Mouse (Mus musculus) fibroblast of lung, adult 2 months (primary cell): ENCODE data around the gene Tent5c.
A peak's percentile ranks its signal among the peaks of the same experiment; 100 is the strongest.

Experiments used
- DNase-seq: peaks from one replicate; pipeline ENCODE4 v3.0.0-alpha.2; 2011; ENCODE audit warnings: low read depth

Tent5c gene

DNA sequence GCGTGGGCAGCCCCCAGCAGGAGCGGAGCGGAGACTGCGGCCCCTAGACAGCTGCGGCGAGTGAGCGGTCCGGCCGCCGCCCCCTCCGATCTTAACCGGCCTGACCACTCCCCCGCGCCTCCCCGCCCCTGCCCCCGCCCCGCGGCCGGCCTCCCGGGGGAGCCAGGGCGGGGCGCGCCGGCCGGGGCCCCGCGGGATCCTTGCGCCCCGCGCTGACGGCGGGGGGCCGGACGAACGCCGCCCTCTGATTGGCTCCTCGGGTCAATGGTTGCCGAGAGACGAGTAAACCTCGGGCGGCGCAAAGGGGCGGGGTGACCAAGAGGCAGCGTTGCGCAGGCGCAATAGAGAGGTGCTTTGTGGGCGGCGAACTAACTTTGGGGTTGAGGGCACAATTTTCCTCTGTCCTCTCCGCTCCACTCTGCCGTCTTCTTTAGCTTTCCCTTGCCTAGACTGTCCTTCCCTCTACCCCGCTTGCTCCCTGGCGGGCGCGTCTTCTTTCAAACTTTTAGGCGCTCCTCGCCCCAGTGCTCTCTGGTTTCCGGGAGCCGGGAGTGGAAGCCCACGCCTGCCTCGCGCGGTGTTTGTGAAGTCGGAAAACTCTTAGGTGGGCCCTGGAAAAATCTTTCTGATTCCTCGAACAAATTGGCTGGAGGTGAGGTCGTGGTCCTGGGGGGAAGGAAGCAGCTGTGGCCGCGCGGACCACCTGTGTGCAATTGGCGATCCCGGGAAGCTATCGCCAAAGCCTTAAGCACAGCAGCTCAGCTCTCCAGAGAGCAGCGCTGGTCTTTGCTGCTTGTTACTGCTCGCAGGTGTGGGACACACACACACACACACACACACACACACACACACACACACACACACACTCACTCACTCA is at the start of gene Tent5c:
Gene Tent5c (minus strand): TSS at position 192 of the 877 bp plus-strand sequence.
- DNase-seq, result peak; percentile 75

GRCm38 (mm10) chr3:100536686-100537085 is 47.6 kb upstream of the Tent5c start:
- no peak for DNase-seq

DNA sequence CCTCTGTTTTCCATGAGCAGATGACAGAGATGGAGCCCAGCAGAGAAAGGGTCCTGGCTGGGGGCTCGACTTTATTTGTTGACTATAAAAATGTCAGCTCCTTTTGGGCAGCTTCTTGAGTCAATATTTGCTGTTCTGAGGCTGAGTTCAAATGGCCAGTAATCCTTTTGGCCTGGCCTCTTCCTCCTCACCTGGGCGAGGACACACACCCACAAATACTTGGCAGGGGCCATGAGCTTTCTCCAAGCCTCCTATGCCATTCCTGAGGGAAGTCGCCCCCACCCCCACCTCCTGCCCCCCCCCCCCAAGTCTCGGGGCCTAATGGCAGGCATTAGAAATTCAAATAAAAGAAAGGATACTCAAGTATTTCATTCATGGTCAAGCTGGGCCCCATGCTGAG is 46.8 kb upstream of the Tent5c start:
- DNase-seq, result no peak

DNA sequence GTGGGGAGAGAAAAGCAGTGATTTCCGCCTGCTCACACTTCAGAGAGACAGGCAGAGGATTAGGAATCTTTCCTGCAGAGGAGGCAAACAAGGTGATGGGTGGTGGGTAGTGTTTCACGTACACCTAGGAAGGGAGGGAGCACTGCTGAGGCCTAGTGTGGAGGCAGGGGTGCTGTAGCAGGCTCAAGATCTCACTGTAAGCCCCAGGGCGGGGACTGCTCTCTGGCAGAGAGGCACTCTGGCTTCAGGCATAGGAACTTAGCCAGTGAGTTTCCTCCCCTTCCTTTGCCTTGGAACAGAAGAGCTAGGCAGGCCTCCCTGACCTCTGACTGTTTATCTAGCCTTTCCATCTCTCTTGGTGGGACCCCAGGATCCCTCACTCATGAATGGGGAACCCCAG is 46.2 kb upstream of the Tent5c start:
- DNase-seq, result no peak

DNA sequence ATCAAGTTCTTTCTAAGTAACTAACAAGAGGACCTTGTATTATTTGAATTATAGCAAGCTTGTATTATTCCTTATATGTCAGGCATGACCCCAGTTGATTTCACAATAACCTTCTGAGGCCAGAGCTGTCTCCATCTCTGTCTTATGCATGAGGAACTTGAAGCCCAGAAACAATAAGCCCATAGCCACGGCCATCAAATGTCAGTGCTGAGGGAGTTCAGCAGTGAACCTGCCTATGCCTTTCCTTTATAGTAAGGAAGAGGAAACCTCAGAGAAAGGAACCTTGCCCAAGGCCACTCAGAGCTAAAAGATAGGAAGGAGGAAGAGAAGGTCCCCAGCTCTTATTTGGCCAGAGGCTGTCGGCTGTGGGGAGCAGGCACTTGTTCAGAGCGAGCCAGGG is 45.3 kb upstream of the Tent5c start:
- no peak for DNase-seq

GRCm38 (mm10) chr3:100533429-100533828 is 44.3 kb upstream of the Tent5c start:
- DNase-seq, result no peak

- no peak for DNase-seq
These were observed 41.8 kb upstream of the Tent5c start for GRCm38 (mm10) chr3:100530919-100531318.

DNA sequence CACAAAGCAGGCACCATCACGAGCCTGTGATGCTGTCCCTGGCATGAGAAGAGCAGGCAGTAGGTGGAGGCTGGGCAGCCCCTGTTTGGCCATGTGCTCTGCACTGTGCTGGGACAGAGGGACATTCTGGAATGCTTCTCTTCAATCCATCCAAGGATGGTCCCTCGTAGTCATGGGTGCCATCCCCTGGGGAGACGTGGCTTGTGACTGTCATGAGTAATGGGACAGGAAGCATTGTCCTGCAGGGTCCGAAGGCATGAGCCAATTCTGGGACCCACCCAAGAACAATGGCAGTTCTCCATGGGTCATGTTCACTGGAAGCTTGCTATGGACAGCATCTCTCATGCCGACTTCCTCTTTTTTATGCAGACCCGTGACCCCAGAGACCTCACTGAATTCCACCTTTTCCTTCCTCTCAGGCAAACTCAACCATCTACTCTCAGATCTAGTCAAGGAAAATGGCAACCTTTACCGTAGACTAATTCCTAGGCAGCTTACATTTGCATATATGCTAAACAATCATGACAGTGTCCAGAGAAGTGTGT is 41.2 kb upstream of the Tent5c start:
- no peak for DNase-seq

DNA sequence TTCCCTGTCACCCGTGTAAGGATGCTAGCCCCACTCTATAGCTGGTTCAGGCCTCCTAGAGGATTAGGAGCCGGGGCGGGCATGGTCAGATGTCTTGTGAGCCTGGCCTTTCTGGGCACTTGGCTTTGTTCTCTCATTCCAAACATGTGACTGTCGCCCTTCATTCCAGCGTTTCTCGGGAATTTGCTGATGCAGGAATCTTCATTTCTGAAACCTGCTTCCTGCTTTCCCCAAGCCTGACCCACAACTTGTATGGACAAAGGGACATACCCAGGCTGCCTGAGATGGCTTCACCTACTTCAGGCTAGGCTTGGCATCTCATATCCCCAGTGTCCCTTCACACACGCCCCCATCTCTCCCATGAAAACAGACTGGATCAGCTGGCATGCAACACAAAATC is 33.5 kb upstream of the Tent5c start:
- no peak for DNase-seq

DNA sequence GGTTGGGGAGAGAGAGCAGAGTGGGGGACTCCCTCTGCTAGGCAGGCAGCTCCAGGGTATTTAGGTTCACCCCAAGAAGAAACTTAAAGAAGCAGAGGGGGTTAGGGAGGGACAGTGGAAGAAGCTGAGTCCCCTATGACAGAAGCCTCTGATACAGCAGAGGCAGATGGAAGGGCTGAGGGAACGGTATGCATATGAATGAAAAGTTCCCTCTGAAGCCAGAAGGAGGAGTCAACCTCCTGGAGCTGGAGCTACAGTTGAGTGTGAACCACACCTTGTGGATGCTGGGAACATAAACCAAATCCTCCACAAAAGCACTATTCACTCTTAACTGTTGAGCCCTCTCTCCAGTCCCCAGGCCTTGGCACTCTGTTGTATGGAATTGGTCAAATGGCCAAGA is 32.5 kb upstream of the Tent5c start:
- DNase-seq, result no peak

DNA sequence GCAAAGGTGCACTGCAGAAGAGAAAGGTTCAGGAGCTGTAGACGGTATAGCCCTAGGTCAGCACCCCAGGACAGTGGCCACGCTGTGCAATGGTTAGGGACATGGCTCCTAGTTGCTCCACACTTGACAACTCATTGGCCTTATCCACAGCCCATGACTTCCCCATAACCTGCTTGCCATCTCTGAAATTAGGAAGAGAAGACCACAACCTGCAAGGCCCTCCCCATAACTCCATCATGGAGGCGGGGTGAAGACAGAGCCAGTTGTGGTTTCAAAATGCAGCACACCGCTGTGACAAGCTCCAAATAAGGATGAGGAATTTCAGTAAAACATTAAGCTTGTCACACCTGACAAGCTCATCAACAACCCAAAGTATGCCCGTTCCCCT is 26.6 kb upstream of the Tent5c start:
- DNase-seq, result no peak

GRCm38 (mm10) chr3:100515093-100515753 is 26.1 kb upstream of the Tent5c start:
- DNase-seq, result no peak

GRCm38 (mm10) chr3:100507174-100507573 is 18.1 kb upstream of the Tent5c start:
- DNase-seq, result no peak

DNA sequence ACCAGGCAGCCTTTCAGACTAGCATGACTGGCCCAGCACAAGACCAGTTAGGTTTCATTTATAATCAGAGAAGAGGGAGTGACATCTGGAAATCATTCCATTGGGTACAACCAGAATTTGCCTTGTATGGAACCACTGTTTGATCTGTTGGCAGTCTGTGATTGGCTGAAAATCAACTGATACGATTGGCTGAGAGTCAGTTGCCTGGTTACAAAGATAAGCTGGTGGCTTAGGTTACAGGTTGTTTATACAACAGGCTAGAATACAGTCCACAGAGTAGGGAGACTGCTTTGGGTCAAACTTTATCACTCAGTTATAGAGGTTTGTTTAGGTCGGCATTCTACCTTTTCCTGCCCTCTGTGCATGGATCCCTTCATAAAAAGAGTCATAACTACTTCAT is 17.6 kb upstream of the Tent5c start:
- no peak for DNase-seq

GRCm38 (mm10) chr3:100503882-100504281 is 14.8 kb upstream of the Tent5c start:
- no peak for DNase-seq

DNA sequence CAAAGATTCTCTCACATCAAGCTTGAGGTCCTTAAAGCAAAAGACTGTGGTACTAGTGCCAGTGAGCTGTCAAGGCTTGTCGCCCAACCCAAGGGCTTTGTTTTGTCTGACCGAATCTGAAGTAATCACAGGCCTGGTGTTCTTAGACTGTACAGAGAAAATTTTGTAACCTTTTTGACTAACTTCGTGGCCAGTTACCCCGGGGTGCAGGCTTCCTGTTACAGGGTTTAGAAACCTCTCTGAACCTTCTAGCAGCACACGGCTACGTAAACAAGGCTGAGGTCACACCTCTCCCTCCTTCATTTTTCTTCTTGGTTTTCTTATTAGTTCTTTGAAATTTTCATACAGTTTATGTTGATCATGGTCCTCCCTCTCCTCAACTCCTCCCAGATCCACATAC is 13.4 kb upstream of the Tent5c start:
- no peak for DNase-seq

DNA sequence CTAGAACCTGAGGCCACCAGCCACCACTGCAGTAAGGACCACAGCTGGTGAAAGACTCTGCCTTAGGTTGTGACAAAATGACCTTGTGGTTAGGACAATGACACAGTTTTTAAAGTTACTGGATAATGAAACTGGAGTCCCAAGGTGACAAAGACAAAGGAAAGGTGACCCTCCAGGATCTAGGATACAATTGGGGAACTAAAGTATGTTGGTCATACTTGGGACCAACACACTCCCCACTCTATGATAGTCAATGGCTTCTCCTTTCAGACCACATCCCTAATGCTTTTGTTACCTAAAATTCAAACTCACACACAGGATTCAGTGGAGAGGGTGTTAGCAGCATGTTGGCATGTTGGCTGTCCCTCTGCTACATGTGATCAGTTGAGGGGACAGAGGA is 12.8 kb upstream of the Tent5c start:
- no peak for DNase-seq

DNA sequence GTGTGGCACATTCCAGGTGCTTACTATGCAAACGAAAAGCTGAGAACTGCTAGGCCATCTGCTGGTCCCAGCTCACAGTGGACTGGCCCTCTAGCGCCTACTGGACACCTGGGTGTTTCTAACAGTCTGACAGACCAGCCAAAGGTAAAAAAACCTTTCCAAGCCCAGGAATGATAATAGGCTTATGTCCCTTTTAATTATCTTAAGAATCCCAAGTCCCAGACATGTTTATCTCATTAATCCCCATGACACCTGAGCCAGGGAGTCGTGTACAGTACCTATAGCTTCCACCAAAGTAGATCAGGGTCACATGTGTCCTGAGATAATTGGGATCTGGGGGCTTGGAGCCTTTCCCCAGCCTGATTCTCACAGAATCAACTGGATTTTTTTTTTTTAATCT is 7.0 kb upstream of the Tent5c start:
- DNase-seq, result no peak

- DNase-seq, result no peak
These were observed 6.3 kb upstream of the Tent5c start for GRCm38 (mm10) chr3:100495456-100495855.

DNA sequence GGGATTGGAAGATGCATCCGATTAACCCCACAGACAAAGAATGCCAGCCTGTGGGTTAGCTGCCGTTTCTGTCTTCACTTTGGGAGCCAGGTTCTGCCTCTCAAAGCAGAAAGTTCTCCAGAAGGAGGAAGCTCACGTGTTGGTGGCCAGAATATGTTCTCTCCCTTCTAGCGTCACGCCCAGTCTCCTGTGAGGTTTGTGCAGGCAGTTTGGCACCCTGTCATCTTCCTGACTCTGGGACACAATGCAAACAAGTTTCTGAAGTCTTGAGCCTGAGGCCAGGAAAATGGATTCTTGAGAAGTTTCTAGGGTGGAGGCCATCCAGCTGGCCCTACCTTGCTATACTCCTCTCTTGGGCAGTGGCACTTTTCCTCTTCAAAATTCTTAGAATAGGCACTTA is 5.8 kb upstream of the Tent5c start:
- no peak for DNase-seq

DNA sequence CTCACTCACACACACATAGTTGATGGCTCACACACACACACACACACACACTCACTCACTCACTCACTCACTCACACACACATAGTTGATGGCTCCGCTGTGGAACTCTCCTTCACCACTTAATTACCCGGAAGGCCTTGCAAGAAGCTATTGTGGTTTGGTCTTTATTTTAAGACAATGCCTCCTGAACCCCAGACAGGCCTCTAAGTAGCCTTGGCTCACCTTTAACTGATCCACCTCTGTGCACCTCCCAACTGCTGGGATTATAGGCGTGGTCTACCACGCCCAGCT is 831 bp upstream of the Tent5c start:
- no peak for DNase-seq

GRCm38 (mm10) chr3:100488251-100489132 is 632 bp downstream of the Tent5c start:
- DNase-seq, result no peak

GRCm38 (mm10) chr3:100487046-100487445 is 2.1 kb downstream of the Tent5c start:
- DNase-seq, result no peak
